Mouse (Mus musculus) left cerebral cortex, adult 18-20 months (tissue): ENCODE measurements at regions not wholly inside any gene's neighbourhood (a gene's known extent, or its start where the extent isn't known, plus 50 kb on each side); places are given as distances from the start of the nearest gene placed in this dataset.

Experiments used
- DNase-seq, 2 experiments: peaks; one replicate each; pipeline ENCODE4 v3.0.0; 2021 to 2022; ENCODE audit warnings: low spot score in 2 of 2, mixed read lengths in 1 of 2

- no peak for DNase-seq
These were observed 138.4 kb downstream of the Irs2 start for GRCm38 (mm10) chr8:10869866-10870265.

- DNase-seq, result no peak
These were observed 141.4 kb downstream of the Irs2 start for GRCm38 (mm10) chr8:10866696-10867395.

GRCm38 (mm10) chr8:10865941-10866513 lies 142.2 kb downstream of the Irs2 start:
- DNase-seq, result no peak

- DNase-seq, result no peak
These were observed 142.8 kb downstream of the Irs2 start for GRCm38 (mm10) chr8:10865415-10865821.

GRCm38 (mm10) chr8:10862442-10862841 lies 145.8 kb downstream of the Irs2 start:
- no peak for DNase-seq

- DNase-seq, result no peak
These were observed 147.4 kb downstream of the Irs2 start for GRCm38 (mm10) chr8:10860810-10861209.

GRCm38 (mm10) chr8:10857874-10858273 lies 150.4 kb downstream of the Irs2 start:
- no peak for DNase-seq

GRCm38 (mm10) chr8:10856996-10857720 lies 151.1 kb downstream of the Irs2 start:
- no peak for DNase-seq

GRCm38 (mm10) chr8:10855696-10856095 lies 152.6 kb downstream of the Irs2 start:
- DNase-seq, result no peak

- no peak for DNase-seq
These were observed 153.1 kb downstream of the Irs2 start for GRCm38 (mm10) chr8:10855131-10855530.

GRCm38 (mm10) chr8:10854600-10854999 lies 153.7 kb downstream of the Irs2 start:
- DNase-seq, result no peak

- DNase-seq, result no peak
These were observed 154.4 kb downstream of the Irs2 start for GRCm38 (mm10) chr8:10853901-10854300.

- no peak for DNase-seq
These were observed 158.3 kb downstream of the Irs2 start for GRCm38 (mm10) chr8:10849916-10850315.

GRCm38 (mm10) chr8:10845607-10846006 lies 162.7 kb downstream of the Irs2 start:
- DNase-seq, result no peak

- no peak for DNase-seq
These were observed 167.3 kb downstream of the Irs2 start for GRCm38 (mm10) chr8:10840853-10841531.

- no peak for DNase-seq
These were observed 168.2 kb downstream of the Irs2 start for GRCm38 (mm10) chr8:10840044-10840443.

GRCm38 (mm10) chr8:10835054-10835453 lies 173.2 kb downstream of the Irs2 start:
- DNase-seq, result no peak

- no peak for DNase-seq
These were observed 176.4 kb downstream of the Irs2 start for GRCm38 (mm10) chr8:10831864-10832263.

- no peak for DNase-seq
These were observed 177.0 kb downstream of the Irs2 start for GRCm38 (mm10) chr8:10831277-10831676.

GRCm38 (mm10) chr8:10830835-10831234 lies 177.4 kb downstream of the Irs2 start:
- no peak for DNase-seq

- no peak for DNase-seq
These were observed 179.7 kb downstream of the Irs2 start for GRCm38 (mm10) chr8:10828580-10828979.

GRCm38 (mm10) chr8:10827560-10827959 lies 180.7 kb downstream of the Irs2 start:
- DNase-seq, result no peak
